Mouse (Mus musculus) layer of hippocampus, adult 2 months (tissue): ENCODE measurements at regions not wholly inside any gene's neighbourhood (a gene's known extent, or its start where the extent isn't known, plus 50 kb on each side); places are given as distances from the start of the nearest gene placed in this dataset.

ENCODE experiments used
- DNase-seq, 2 experiments: peaks; one replicate each; pipeline ENCODE4 v3.0.0; 2022; ENCODE audit warnings: low spot score in 2 of 2
- H3K27ac ChIP-seq: fragments of 200-600 bp; 2 replicates; pipeline ENCODE4 v1.8.1; 2022
- H3K4me3 ChIP-seq: fragments of 200-600 bp; 2 replicates; pipeline ENCODE4 v1.8.1; 2022; ENCODE audit warnings: mild to moderate bottlenecking
- CTCF ChIP-seq: fragments of 200-600 bp; conservative IDR thresholded peaks from 2 replicates; pipeline ENCODE4 v1.8.1; 2022; ENCODE audit warnings: antibody characterized with exemption, mild to moderate bottlenecking, moderate library complexity

DNA sequence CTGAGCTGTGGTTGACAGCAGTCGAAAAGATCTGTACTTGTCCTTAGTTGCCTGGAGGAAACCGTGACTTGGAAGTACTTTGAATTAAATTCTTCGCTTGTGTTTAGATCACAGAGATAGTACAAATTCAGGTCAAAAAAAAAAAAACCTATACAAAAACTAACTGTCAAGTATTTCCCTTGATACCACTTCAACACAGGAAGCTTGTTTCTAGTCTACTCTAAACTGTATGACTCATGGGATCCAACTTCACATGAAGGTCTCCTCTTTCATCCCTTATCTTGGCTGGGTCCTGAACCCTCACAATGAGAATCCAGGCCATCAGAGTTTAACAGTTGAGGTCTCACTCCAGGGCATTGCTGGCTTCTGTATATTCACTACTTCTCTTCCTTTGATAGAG, 54.8 kb downstream of the Tmem30b start:
- H3K4me3 ChIP-seq, result no peak overlapping the region
- no peak for DNase-seq
- no peak overlapping the region for H3K27ac ChIP-seq
- no peak for TF ChIP-seq CTCF

DNA sequence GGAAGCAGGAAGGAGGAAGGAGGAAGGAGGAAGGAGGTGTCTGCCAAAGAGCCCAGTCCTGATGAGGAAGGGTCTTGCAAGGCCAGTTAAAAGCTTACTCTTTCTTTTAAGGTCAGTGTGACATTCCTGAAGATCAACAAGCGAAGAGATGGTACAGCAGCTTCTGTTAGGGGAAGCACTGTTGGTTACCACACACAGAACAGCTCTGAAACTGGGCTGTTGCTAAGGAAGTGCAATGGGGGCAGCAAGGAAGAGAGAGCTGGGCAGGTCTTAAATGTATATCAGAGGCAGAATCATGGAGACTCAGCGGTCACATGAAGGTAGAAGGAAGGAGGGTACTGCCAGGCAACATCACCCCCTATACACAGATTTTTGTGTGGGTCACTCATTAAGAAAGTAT, 63.3 kb downstream of the Tmem30b start:
- no peak for TF ChIP-seq CTCF
- no peak overlapping the region for H3K4me3 ChIP-seq
- DNase-seq, result no peak
- H3K27ac ChIP-seq, result no peak overlapping the region

DNA sequence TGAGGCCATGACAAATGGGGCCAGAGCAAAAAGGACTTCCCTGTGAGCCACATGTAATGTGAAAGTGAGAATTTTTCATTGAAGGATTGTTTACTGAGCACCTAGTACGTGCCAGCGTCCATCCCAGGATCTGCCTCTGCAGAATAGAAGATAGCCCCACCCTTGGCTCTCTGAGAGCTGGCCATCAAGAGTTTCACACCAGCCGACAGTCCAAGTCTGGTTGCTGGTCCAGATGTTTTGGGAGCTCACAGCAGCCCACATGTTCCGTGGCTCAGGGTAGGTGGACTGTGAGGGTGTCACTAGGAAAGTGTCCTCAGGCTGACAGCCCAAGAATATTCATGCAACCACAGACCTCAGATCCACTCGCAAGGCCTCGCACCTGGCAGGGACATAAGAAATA, 63.9 kb downstream of the Tmem30b start:
- DNase-seq, result no peak
- no peak for TF ChIP-seq CTCF
- Histone ChIP-seq H3K4me3 (no peak overlapping the region), H3K27ac (no peak overlapping the region)

DNA sequence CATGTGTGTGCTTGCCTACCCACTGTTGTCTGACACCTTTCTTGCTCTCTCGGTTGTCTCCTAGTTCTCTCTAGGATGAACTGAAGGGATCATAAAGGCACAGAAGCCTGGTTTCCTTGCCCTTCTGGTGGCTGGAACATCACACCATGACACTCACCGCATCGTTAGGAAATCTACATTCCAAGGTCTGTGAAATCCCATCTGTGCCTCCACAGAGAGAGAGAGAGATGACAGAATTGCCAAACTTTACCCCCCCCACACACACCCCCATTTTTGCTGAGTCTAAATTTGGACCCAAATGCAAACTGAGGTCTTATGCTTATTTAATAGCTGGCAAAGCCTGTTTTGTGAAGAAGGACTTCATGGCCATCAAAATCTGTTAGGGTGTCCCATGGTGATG, 64.5 kb downstream of the Tmem30b start:
- Histone ChIP-seq H3K4me3 (no peak overlapping the region), H3K27ac (no peak overlapping the region)
- no peak for DNase-seq
- no peak for TF ChIP-seq CTCF

DNA sequence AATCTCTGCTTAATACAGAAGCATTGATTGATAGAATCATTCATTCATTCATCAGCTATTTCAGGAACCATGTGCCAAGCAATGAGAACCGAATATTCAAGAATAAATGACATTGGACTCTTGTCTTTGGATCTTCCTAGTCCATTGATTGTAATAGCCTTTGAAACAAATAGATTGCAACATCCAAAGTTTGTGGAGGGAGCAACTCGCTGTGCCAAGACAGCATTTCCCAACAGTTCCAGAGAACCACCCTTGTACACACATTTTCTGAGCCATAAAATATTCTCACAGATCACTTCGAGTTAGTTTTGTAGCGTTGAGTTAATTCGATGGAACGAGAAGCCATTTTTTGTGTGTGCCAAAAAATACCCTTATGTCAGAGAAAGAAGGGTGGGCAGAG, 65.0 kb downstream of the Tmem30b start:
- TF ChIP-seq CTCF, result no peak
- Histone ChIP-seq H3K27ac (no peak overlapping the region), H3K4me3 (no peak overlapping the region)
- no peak for DNase-seq

DNA sequence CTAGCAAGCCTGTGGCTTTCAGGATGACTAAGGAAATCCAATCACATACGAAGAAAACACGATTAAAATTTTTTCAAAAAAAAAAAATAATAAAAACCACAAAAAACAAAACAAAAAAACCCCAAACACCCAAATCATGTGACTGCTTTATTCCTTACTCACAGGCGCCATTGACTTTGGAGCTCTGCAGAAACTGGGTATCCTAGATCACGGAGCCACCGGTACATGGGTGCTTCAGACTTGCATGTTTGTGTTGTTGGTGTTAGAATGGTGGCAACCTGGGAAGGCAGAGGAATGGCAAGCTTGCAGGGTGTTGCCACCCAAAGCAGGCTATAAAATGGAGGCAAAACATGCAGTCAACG, 65.6 kb downstream of the Tmem30b start:
- TF ChIP-seq CTCF, result no peak
- H3K27ac ChIP-seq, result no peak overlapping the region
- DNase-seq, result no peak
- no peak overlapping the region for H3K4me3 ChIP-seq

DNA sequence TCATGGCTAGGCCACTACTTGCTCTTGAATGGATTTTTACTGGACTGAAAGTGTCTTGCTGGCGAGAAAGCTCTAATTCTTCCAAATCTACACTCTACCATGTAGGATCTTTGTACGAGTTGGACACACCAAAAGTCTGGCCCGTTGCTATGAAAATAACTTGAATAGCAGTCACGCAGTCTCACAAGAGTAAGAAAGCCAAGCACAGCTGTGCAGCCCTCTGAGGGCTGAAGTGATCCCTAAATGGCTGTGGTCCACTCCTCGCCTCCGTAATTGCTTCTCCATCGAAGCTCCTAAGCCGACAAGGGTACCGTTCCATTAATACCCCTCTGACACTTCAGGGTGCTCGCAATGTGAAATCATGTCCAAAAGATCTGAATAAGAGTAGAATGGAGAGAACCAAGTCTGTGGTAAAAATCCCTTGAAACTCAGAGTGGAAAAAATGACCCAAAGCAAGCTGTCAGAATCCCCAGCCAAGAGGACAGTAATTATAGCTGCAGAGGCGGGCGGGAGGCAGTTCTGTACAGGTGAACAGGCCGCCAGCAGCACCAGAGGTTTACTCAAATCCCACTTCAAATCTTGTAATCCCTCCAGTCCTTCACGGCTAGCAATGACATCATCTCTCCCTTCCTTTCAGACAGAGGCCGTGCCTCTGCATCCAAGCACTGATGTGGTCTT, 66.1 kb downstream of the Tmem30b start:
- DNase-seq, result no peak
- H3K27ac ChIP-seq, result no peak overlapping the region
- no peak overlapping the region for H3K4me3 ChIP-seq
- TF ChIP-seq CTCF, result no peak

DNA sequence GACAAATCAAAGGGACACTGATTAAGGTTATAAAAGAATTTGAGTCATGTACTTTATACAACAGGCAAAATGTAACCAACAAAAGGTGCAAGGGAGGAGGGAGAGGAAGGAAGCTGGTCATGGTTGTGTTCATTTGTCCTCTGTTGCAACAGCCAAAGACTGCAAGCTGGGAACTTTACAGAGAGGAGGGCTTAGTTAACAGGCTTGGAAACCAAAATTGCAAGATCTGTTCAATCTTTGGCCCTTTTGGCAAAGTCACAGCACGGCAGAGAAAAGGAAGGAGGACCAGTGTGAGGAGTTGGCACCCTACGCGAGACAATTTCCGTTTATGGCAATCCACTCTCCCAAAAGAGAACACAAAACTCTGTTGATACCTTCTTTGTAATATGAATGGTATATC, 67.6 kb downstream of the Tmem30b start:
- Histone ChIP-seq H3K27ac (no peak overlapping the region), H3K4me3 (no peak overlapping the region)
- no peak for TF ChIP-seq CTCF
- no peak for DNase-seq

DNA sequence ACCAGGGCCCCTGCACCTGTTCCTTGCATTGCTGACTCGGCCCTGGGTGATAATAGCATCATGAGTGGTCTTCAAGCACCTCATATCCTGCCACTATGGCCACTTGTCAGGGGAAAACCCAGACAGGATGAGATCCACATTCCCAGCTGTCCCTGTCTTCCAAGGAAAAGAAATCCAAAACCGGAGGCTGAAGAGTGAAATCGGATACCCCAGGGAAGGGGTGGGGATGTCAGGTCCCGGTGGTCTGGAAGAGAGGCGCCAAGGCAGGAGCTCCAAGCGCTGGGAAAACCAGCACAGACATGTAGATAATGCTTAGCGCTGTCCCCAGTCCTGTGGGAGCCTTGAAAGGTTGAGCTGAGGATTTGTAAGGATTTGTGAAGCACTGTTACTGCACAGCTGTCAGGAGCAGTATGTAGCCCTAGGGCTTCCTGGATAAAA, 69.8 kb downstream of the Tmem30b start:
- H3K27ac ChIP-seq, result no peak overlapping the region
- no peak for TF ChIP-seq CTCF
- no peak overlapping the region for H3K4me3 ChIP-seq
- no peak for DNase-seq

DNA sequence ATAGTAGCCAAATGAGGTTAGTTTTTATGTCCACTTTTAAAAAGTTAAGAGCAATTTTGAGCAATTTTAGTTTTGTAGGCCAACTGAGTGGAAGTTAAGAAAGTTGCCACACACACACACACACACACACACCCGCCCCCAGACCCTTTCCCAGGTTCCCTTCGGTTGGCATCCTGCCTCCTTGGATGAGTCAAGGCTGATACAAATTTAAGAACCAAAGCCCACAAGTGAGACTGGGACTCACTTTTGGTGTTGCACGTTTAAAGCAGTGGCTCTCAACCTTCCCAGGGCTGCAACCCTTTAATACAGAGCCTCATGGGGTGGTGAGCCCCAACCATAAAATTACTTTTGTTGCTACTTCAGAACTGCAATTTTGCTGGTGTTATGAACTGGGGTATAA, 70.4 kb downstream of the Tmem30b start:
- DNase-seq, result no peak
- no peak overlapping the region for H3K27ac ChIP-seq
- no peak overlapping the region for H3K4me3 ChIP-seq
- TF ChIP-seq CTCF, result no peak

DNA sequence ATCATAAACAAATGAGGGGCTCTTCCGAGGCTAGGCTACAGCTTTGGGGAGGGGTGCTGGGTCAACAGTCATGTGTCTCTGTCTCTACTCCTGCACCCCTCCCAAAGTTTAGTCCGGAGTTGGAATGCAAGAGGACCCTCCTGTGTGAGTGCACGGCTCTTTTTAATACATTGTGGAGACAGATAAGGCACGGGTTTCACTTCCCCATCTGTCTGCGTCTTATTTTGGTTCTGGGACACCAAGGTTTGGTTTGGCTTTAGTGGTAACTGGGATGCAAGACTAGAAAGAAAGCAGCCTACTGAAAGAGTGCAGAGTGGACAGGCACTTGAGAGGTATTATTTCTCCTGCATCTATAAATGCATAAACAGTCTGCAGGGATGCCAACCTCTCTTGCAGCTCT, 71.2 kb downstream of the Tmem30b start:
- Histone ChIP-seq H3K27ac (no peak overlapping the region), H3K4me3 (no peak overlapping the region)
- no peak for TF ChIP-seq CTCF
- no peak for DNase-seq

DNA sequence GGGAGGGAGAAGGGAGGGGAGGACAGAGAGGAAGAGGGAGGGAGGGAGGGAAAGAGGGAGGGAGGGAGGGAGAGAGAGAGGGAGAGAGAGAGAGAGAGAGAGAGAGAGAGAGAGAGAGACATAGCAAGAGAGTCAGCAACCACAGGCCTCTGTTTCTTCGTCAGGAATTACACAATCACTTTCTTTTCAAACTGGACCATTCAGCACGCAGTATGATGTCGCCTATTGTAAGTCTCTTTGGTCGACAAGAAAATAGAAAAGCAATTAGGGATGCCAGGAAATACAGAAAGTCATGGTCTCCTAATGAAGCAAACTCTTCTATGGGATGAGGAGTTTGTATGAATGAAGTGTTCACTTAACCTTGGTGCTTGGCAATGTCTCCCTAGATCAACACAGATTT, 73.1 kb downstream of the Tmem30b start:
- H3K4me3 ChIP-seq, result no peak overlapping the region
- DNase-seq, result no peak
- no peak for TF ChIP-seq CTCF
- H3K27ac ChIP-seq, result no peak overlapping the region

DNA sequence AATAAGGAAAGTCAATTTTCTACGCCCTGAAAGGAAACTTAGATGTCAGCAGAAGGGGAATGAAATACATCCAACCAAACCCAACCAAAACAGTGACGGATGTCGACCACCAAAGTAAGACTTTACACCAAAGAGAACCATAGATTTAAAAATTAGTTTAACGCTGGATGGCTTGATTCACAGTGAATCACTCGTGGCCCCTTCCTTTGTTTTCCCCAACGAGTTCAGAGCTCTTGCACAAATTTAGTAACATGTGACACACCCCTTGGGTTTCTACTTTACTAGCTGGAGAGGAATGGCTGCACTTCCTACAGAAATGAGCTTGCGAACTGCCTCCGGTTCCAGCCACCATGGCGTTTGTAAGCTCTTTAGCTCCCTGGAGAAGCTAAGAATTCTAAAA, 74.2 kb downstream of the Tmem30b start:
- DNase-seq, result no peak
- no peak overlapping the region for H3K4me3 ChIP-seq
- no peak overlapping the region for H3K27ac ChIP-seq
- TF ChIP-seq CTCF, result no peak

DNA sequence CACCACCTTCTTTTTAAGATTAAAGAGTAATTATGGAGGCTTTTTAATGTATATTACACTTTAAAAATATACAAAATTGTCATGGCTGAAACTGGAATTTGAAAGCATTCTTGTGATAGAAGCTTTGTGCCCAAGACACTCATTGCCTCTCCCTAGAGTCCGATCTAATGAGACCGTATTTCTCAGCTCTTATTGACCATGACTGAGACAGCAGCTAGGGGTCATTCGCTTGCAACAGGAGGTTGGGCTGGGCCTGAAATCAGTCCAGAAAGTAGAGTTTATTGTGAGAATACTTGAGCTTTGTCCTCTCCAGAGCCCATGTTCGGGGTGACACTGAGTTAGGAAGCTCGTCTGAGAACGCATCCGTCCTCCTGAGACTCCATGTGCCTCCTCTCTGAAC, 79.7 kb downstream of the Tmem30b start:
- DNase-seq, result no peak
- no peak for TF ChIP-seq CTCF
- no peak overlapping the region for H3K4me3 ChIP-seq
- H3K27ac ChIP-seq, result no peak overlapping the region

DNA sequence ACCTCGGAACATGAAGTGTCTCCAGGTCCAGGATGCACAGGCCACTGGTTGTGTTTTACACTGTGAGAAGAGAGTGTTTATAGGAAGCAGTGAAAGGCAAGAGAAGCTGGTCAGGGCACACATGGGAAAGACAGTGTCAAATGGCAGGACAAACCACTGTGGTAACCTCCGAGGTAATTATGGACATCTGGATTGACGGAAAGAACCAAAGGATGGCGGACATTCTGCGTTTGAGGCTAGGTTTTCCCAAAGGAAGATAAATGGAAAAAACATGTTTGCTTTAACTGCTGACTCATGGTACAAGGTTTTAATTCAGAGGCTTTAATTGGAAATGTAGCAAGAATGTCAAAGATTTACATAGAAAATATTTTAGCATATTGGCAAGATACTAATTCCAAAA, 80.2 kb downstream of the Tmem30b start:
- H3K27ac ChIP-seq, result no peak overlapping the region
- no peak overlapping the region for H3K4me3 ChIP-seq
- DNase-seq, result no peak
- TF ChIP-seq CTCF, result no peak
